Mouse (Mus musculus): ENCODE results near the gene Pkp3. TPM values are rescaled to one million over a fixed set of nuclear protein-coding genes. Genes with fewer than 3 reads are reported as not detected.

Gene Pkp3
- polyA plus RNA-seq, 1 experiment from 2014 or later, result 3.1 TPM

- WGBS, result 6% methylated on average over 15 of the region's 19 CpGs
- no peaks in the 10 kb centered on the region for H3K36me3 ChIP-seq
- H3K9me3 ChIP-seq, result no peaks in the 10 kb centered on the region
- H3K4me2 ChIP-seq (replicated peaks), result peak overlapping the region; percentile 74
- H3K27ac ChIP-seq, result no peak overlapping the region
- peaks cover 17% of the 10 kb centered on the region for H3K4me1 ChIP-seq
- H3K9ac ChIP-seq, result peak overlapping the region; percentile 47
- peak overlapping the region; percentile 31 for H3K4me3 ChIP-seq
- no peaks in the 10 kb centered on the region for H3K27me3 ChIP-seq (replicated peaks)
- peak; percentile 77 for ATAC-seq (ENCODE audit: low FRiP score, low read depth)
Observed at GRCm38 (mm10) chr7:141047581-141048225, 30.3 kb upstream of the Pkp3 start.

- Histone ChIP-seq H3K27ac (no peak overlapping the region), H3K4me2 (replicated peaks) (peak overlapping the region; percentile 74), H3K36me3 (no peaks in the 10 kb centered on the region), H3K9me3 (no peaks in the 10 kb centered on the region), H3K9ac (peak overlapping the region; percentile 47), H3K4me3 (peak overlapping the region; percentile 31), H3K4me1 (peaks cover 17% of the 10 kb centered on the region), H3K27me3 (replicated peaks) (no peaks in the 10 kb centered on the region)
- peak; percentile 89 for ATAC-seq (ENCODE audit: low FRiP score, low read depth)
- WGBS, result 11% methylated on average over 21 of the region's 21 CpGs
Observed at GRCm38 (mm10) chr7:141048226-141049218, 29.5 kb upstream of the Pkp3 start.

GRCm38 (mm10) chr7:141049326-141049725 is 28.7 kb upstream of the Pkp3 start:
- Histone ChIP-seq H3K4me3 (no peak overlapping the region), H3K27ac (no peak overlapping the region), H3K27me3 (replicated peaks) (no peaks in the 10 kb centered on the region), H3K9ac (no peak overlapping the region), H3K4me1 (peaks cover 17% of the 10 kb centered on the region), H3K36me3 (no peaks in the 10 kb centered on the region), H3K4me2 (replicated peaks) (no peak overlapping the region), H3K9me3 (no peaks in the 10 kb centered on the region)
- 78% methylated on average over 2 of the region's 2 CpGs for WGBS
- ATAC-seq (ENCODE audit: low FRiP score, low read depth), result no peak

- 72% methylated on average over 17 of the region's 17 CpGs for WGBS
- Histone ChIP-seq H3K4me1 (peaks cover 17% of the 10 kb centered on the region), H3K36me3 (no peaks in the 10 kb centered on the region), H3K27ac (no peak overlapping the region), H3K9me3 (0 out of 2 replicates have a peak, but pooled peaks cover 3% of the 10 kb centered on the region), H3K27me3 (replicated peaks) (no peaks in the 10 kb centered on the region), H3K4me3 (no peak overlapping the region), H3K4me2 (replicated peaks) (no peak overlapping the region), H3K9ac (no peak overlapping the region)
- no peak for ATAC-seq (ENCODE audit: low FRiP score, low read depth)
Observed at GRCm38 (mm10) chr7:141051060-141051685, 26.8 kb upstream of the Pkp3 start.

- ATAC-seq (ENCODE audit: low FRiP score, low read depth), result no peak
- WGBS, result 84% methylated on average over 4 of the region's 4 CpGs
Observed at GRCm38 (mm10) chr7:141052016-141052415, 26.0 kb upstream of the Pkp3 start.

GRCm38 (mm10) chr7:141052421-141052820 is 25.6 kb upstream of the Pkp3 start:
- Histone ChIP-seq H3K4me2 (replicated peaks) (no peak overlapping the region), H3K4me3 (no peak overlapping the region), H3K27ac (no peak overlapping the region), H3K9me3 (0 out of 2 replicates have a peak, but pooled peaks cover 3% of the 10 kb centered on the region), H3K9ac (no peak overlapping the region), H3K27me3 (replicated peaks) (no peaks in the 10 kb centered on the region), H3K36me3 (no peaks in the 10 kb centered on the region), H3K4me1 (peaks cover 11% of the 10 kb centered on the region)
- WGBS, result 85% methylated on average over 2 of the region's 2 CpGs
- no peak for ATAC-seq (ENCODE audit: low FRiP score, low read depth)

More at GRCm38 (mm10) chr7:141052016-141052415, 26.0 kb upstream of the Pkp3 start:
- Histone ChIP-seq H3K4me2 (replicated peaks) (no peak overlapping the region), H3K27ac (no peak overlapping the region), H3K9me3 (0 out of 2 replicates have a peak, but pooled peaks cover 3% of the 10 kb centered on the region), H3K4me1 (peaks cover 15% of the 10 kb centered on the region), H3K36me3 (no peaks in the 10 kb centered on the region), H3K9ac (no peak overlapping the region), H3K27me3 (replicated peaks) (no peaks in the 10 kb centered on the region), H3K4me3 (no peak overlapping the region)

- Histone ChIP-seq H3K4me1 (peaks cover 6% of the 10 kb centered on the region; the same call in 1 of the 2 replicates), H3K27me3 (replicated peaks) (no peaks in the 10 kb centered on the region), H3K36me3 (no peaks in the 10 kb centered on the region), H3K4me3 (no peak overlapping the region), H3K9ac (no peak overlapping the region), H3K9me3 (0 out of 2 replicates have a peak, but pooled peaks cover 3% of the 10 kb centered on the region), H3K4me2 (replicated peaks) (no peak overlapping the region), H3K27ac (no peak overlapping the region)
- ATAC-seq (ENCODE audit: low FRiP score, low read depth), result no peak
- WGBS, result 82% methylated on average over 4 of the region's 4 CpGs
Observed at GRCm38 (mm10) chr7:141055785-141056184, 22.2 kb upstream of the Pkp3 start.

- Histone ChIP-seq H3K9ac (no peak overlapping the region), H3K36me3 (no peaks in the 10 kb centered on the region), H3K4me2 (replicated peaks) (no peak overlapping the region), H3K9me3 (0 out of 2 replicates have a peak, but pooled peaks cover 3% of the 10 kb centered on the region), H3K27me3 (replicated peaks) (no peaks in the 10 kb centered on the region), H3K4me3 (no peak overlapping the region), H3K27ac (no peak overlapping the region), H3K4me1 (peaks cover 11% of the 10 kb centered on the region)
- no peak for ATAC-seq (ENCODE audit: low FRiP score, low read depth)
- 91% methylated on average over 6 of the region's 6 CpGs for WGBS
Observed at GRCm38 (mm10) chr7:141056976-141057375, 21.0 kb upstream of the Pkp3 start.

- no peak overlapping the region for H3K4me3 ChIP-seq
- H3K27me3 ChIP-seq (replicated peaks), result no peaks in the 10 kb centered on the region
- H3K4me1 ChIP-seq, result peaks cover 16% of the 10 kb centered on the region
- no peak overlapping the region for H3K4me2 ChIP-seq (replicated peaks)
- no peaks in the 10 kb centered on the region; the same call in 1 of the 2 replicates for H3K36me3 ChIP-seq
- ATAC-seq (ENCODE audit: low FRiP score, low read depth), result no peak
- H3K9me3 ChIP-seq, result 0 out of 2 replicates have a peak, but pooled peaks cover 3% of the 10 kb centered on the region
- no peak overlapping the region for H3K9ac ChIP-seq
- no peak overlapping the region for H3K27ac ChIP-seq
- WGBS, result 97% methylated on average over 1 of the region's 1 CpGs
Observed at GRCm38 (mm10) chr7:141057541-141057940, 20.5 kb upstream of the Pkp3 start.

GRCm38 (mm10) chr7:141058601-141059341 is 19.2 kb upstream of the Pkp3 start:
- Histone ChIP-seq H3K4me3 (no peak overlapping the region), H3K4me1 (peaks cover 22% of the 10 kb centered on the region), H3K9me3 (0 out of 2 replicates have a peak, but pooled peaks cover 3% of the 10 kb centered on the region), H3K36me3 (peaks cover 9% of the 10 kb centered on the region; the same call in 1 of the 2 replicates), H3K9ac (no peak overlapping the region), H3K4me2 (replicated peaks) (no peak overlapping the region), H3K27ac (no peak overlapping the region), H3K27me3 (replicated peaks) (no peaks in the 10 kb centered on the region)
- no peak for ATAC-seq (ENCODE audit: low FRiP score, low read depth)
- WGBS, result 93% methylated on average over 14 of the region's 14 CpGs

- H3K27me3 ChIP-seq (replicated peaks), result no peaks in the 10 kb centered on the region
- peaks cover 20% of the 10 kb centered on the region for H3K36me3 ChIP-seq
- H3K27ac ChIP-seq, result peak overlapping the region; percentile 15; the same call in 1 of the 2 replicates
- H3K4me3 ChIP-seq, result peak overlapping the region; percentile 87
- peaks cover 22% of the 10 kb centered on the region for H3K4me1 ChIP-seq
- peak overlapping the region; percentile 95 for H3K9ac ChIP-seq
- H3K9me3 ChIP-seq, result 0 out of 2 replicates have a peak, but pooled peaks cover 3% of the 10 kb centered on the region
- ATAC-seq (ENCODE audit: low FRiP score, low read depth), result peak; percentile 9; the same call in 1 of the 2 replicates
- 72% methylated on average over 2 of the region's 2 CpGs for WGBS
- H3K4me2 ChIP-seq (replicated peaks), result peak overlapping the region; percentile 91
Observed at GRCm38 (mm10) chr7:141059929-141060328, 18.1 kb upstream of the Pkp3 start.
